Mouse (Mus musculus) testis, adult 2 months (tissue): ENCODE measurements at regions not wholly inside any gene's neighbourhood (a gene's known extent, or its start where the extent isn't known, plus 50 kb on each side); places are given as distances from the start of the nearest gene placed in this dataset.

ENCODE experiments used
- H3K27ac ChIP-seq: fragments of 200-500 bp; 2 replicates; pipeline ENCODE4 v1.5.1; 2012; ENCODE audit warnings: low read depth, low read length; ENCODE audit not compliant: control insufficient read depth, insufficient read depth
- H3K27me3 ChIP-seq: fragments of 200-500 bp; 2 replicates; pipeline ENCODE4 v1.6.1; 2012; ENCODE audit warnings: mild to moderate bottlenecking, low read length, moderate library complexity; ENCODE audit not compliant: control insufficient read depth, insufficient read depth
- H3K36me3 ChIP-seq: fragments of 200-500 bp; 2 replicates; pipeline ENCODE4 v1.6.1; 2012; ENCODE audit warnings: mild to moderate bottlenecking, low read length; ENCODE audit not compliant: control insufficient read depth, insufficient read depth
- H3K4me1 ChIP-seq: fragments of 200-500 bp; 2 replicates; pipeline ENCODE4 v1.6.1; 2012; ENCODE audit warnings: low read length; ENCODE audit not compliant: control insufficient read depth, insufficient read depth
- H3K4me3 ChIP-seq: fragments of 200-500 bp; 2 replicates; pipeline ENCODE4 v1.5.1; 2012; ENCODE audit warnings: low read depth, mild to moderate bottlenecking, low read length, moderate library complexity, mixed read lengths; ENCODE audit not compliant: control insufficient read depth
- CTCF ChIP-seq: fragments of 200-500 bp; IDR thresholded peaks from 2 replicates; pipeline ENCODE4 v1.5.1; 2012; ENCODE audit warnings: low read depth, mild to moderate bottlenecking, inconsistent platforms, low read length, moderate library complexity; ENCODE audit not compliant: control insufficient read depth, insufficient read depth, insufficient replicate concordance
- POLR2A ChIP-seq: fragments of 200-500 bp; IDR thresholded peaks from 2 replicates; pipeline ENCODE4 v1.6.1; 2012; ENCODE audit warnings: low read depth, mild to moderate bottlenecking, inconsistent platforms, low read length, moderate library complexity; ENCODE audit not compliant: control insufficient read depth

- no peak overlapping the region for H3K27ac ChIP-seq
- H3K4me3 ChIP-seq = no peak overlapping the region
- no peaks in the 10 kb centered on the region for H3K36me3 ChIP-seq
- TF ChIP-seq POLR2A (no peak), CTCF (no peak)
- H3K4me1 ChIP-seq = no peaks in the 10 kb centered on the region; the same call in 1 of the 2 replicates
- H3K27me3 ChIP-seq = no peaks in the 10 kb centered on the region
Measured at GRCm38 (mm10) chr13:60488884-60489265, 112.9 kb upstream of the Dapk1 start.

GRCm38 (mm10) chr13:60491948-60492464 lies 109.7 kb upstream of the Dapk1 start:
- no peak for TF ChIP-seq CTCF
- TF ChIP-seq POLR2A = no peak
- Histone ChIP-seq H3K36me3 (no peaks in the 10 kb centered on the region), H3K4me1 (no peaks in the 10 kb centered on the region), H3K27me3 (no peaks in the 10 kb centered on the region), H3K4me3 (no peak overlapping the region), H3K27ac (no peak overlapping the region)

DNA sequence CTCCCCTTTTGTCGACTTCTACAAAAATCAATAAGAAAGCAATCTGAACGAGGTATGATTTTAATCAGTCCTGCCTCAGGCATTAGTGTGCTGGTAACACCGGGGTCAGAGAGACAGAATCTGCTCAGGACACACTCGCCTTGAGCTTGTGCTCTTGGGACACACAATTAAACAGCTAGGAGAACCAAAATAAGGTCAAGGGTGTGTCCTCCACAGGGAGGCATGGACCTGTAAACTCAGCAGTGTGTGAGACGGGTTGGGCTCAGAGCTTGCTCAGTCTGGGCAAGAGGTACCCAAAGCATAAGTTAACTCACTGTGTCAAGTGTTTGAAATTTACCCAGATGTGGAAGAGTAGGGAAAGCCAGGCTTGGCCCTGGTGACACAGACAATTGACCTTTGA lies 107.9 kb upstream of the Dapk1 start:
- Histone ChIP-seq H3K4me1 (peaks cover 5% of the 10 kb centered on the region; the same call in 1 of the 2 replicates), H3K27ac (no peak overlapping the region; the same call in 1 of the 2 replicates), H3K27me3 (no peaks in the 10 kb centered on the region), H3K4me3 (no peak overlapping the region), H3K36me3 (no peaks in the 10 kb centered on the region)
- TF ChIP-seq POLR2A (no peak), CTCF (no peak)

- TF ChIP-seq CTCF = no peak
- no peak for TF ChIP-seq POLR2A
- Histone ChIP-seq H3K4me1 (peaks cover 5% of the 10 kb centered on the region; the same call in 1 of the 2 replicates), H3K4me3 (no peak overlapping the region), H3K27ac (no peak overlapping the region), H3K27me3 (no peaks in the 10 kb centered on the region), H3K36me3 (no peaks in the 10 kb centered on the region)
Measured at GRCm38 (mm10) chr13:60497714-60498400, 103.9 kb upstream of the Dapk1 start.

GRCm38 (mm10) chr13:60504196-60504595 lies 97.6 kb upstream of the Dapk1 start:
- H3K4me1 ChIP-seq = no peaks in the 10 kb centered on the region
- no peak overlapping the region for H3K27ac ChIP-seq
- H3K36me3 ChIP-seq = no peaks in the 10 kb centered on the region
- TF ChIP-seq CTCF = no peak
- no peaks in the 10 kb centered on the region for H3K27me3 ChIP-seq
- H3K4me3 ChIP-seq = no peak overlapping the region

DNA sequence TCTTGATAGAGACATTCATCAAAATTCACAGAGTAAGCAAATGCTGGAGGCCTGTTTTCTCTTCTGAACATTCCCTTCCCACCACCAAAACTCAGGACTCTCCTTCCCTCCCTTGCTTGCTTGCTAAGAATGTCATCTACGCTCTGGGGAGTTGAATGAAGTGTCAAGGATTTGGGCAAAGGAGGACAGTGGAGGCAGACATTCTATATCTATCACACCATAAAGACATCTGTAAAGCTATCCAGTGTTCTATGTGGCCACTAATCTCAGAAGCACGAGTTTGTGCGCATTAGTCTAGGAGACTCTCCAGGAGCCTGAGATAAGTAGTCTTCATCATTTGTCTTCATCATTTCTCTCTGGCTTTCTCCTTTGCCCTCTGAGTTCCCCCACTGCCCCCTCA lies 94.1 kb upstream of the Dapk1 start:
- TF ChIP-seq POLR2A (no peak), CTCF (no peak)
- no peaks in the 10 kb centered on the region for H3K4me1 ChIP-seq
- no peaks in the 10 kb centered on the region for H3K36me3 ChIP-seq
- no peak overlapping the region for H3K4me3 ChIP-seq
- no peak overlapping the region for H3K27ac ChIP-seq
- no peaks in the 10 kb centered on the region for H3K27me3 ChIP-seq

DNA sequence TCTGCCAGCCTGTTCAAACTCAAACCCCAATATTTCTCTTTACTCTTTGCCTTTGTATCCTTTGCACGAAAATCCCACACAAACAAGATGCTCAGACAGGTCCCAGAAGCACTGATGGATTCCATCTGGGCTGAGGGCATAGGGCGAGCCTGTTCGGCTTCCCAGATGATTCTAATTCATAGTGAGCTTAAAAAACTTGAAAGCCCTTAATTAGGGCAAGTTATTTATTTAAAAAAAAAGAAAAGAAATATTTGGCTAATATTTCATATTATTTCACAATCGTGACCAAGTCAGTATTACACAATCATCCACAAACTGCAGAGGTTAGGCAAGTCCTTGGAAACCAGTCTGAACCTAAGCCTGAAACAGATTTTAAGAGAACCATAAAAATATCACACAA lies 93.7 kb upstream of the Dapk1 start:
- H3K4me3 ChIP-seq = no peak overlapping the region
- H3K4me1 ChIP-seq = no peaks in the 10 kb centered on the region
- H3K27ac ChIP-seq = no peak overlapping the region
- TF ChIP-seq CTCF (no peak), POLR2A (no peak)
- no peaks in the 10 kb centered on the region for H3K36me3 ChIP-seq
- no peaks in the 10 kb centered on the region for H3K27me3 ChIP-seq

GRCm38 (mm10) chr13:60508856-60509255 lies 92.9 kb upstream of the Dapk1 start:
- TF ChIP-seq CTCF (no peak), POLR2A (no peak)
- H3K36me3 ChIP-seq = no peaks in the 10 kb centered on the region
- no peaks in the 10 kb centered on the region for H3K27me3 ChIP-seq
- no peak overlapping the region for H3K4me3 ChIP-seq
- no peak overlapping the region; the same call in 1 of the 2 replicates for H3K27ac ChIP-seq
- no peaks in the 10 kb centered on the region for H3K4me1 ChIP-seq
